Mouse (Mus musculus): ENCODE results near the gene Btg2. TPM values are rescaled to one million over a fixed set of nuclear protein-coding genes. Genes with fewer than 3 reads are reported as not detected.
A peak's percentile ranks its signal among the peaks of the same experiment; 100 is the strongest.

Gene Btg2
- total RNA-seq, 2 experiments from 2014 or later, result 25.6 to 27.8 TPM

DNA sequence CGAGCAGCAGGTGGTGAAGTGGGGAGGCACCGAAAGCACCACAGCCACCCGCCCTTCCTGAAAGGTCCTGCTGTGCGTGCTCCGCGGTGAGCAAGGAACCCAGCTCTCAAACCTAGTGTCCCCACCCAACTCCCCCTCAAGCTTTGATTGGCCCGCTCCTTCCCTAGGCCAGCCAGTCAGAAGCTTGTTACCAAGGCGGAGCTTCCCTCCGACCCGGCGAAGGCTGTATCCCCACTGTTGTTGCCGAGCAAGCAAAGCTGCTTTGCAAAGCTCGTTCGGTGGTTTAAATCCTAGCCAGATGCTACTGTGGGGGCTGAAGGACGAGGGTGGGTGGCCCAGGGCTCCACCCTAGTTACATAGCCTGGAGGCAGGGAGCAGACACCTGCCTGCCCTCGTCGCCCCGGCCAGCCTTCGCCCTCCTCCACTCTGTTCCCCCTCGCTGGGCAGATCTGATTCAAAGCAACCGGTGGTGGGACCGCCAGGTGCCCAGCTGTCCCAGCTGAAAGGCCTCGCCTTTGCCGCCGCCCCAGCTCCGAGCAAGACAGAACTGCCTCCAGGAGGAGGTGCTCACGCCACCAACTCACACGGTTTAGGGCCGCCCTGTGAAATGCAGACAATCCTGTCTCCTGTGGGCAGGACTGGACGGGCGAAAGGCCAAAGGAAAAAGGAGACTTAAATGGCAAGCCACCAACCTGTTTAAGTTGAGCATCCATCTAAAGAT lies 17.9 kb downstream of the Btg2 start:
- DNase-seq (ENCODE audit: low spot score in 2 of 2), result peak; percentile 70 to 78

DNA sequence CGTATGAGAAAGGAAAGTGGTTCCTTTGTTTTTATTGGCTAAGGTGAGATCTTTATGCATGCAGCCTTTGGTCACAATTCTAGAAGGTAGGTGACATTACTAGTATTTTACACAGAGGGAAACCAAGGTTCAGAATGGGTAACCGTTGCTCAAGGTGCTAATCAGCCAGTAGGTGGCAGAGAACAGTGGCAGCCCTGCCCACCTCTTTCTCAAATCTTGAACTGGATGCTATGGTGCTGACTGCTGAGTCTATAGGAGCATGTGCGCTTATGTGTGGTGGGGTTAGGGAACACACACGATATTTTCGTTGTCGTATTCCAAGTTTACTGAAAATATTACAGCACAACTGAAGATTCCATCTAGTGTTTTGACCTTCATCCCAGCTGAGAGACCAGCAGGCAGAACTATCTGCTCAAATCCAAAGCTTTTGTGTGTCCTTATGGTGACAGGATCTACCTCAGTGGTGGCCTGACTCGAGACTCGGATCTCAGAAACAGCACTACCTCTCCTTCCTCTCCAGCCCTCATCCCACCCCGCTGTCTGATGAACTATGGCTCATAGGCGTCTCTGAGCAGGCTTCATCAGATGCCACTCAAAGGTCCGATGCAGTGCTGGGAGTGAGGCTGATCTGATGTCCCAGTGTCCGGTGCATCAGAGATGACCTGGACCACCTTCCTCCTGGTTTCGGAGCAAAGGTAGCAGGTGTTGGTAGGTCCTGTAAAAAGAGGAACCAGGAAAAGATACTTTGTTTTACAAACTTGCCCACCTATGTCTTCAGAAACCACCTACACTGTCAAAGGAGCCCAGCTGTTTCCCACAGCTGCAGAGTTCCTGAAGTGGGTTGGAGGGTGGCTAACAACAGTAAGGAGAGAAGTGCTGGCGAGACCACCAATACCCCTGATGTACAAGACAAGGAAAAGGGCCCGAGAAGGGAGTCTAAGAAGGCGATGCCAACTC lies 18.9 kb downstream of the Btg2 start:
- DNase-seq (ENCODE audit: low spot score in 2 of 2), result no peak

- DNase-seq (ENCODE audit: low spot score in 2 of 2), result no peak
These were observed 20.1 kb downstream of the Btg2 start for GRCm38 (mm10) chr1:134058870-134059269.

DNA sequence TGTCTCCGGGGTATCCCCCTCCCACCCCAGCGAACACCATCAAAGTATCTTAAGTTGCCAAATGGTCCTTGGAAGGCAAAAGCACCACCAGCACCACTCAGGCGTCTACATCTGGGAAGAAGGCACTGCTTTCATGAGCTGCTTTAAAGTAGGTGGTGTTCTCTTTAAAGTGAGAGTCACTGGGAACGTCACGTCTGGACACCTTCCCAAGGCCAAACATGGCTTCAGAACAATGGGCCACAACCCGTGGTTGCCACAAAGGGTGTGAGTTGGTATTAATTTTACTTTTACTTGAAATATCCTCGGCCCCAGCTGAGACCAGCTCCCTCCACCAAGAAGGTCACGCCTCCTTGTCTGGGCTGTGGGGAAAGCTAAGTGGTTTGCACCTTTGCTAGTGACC lies 21.2 kb downstream of the Btg2 start:
- no peak for DNase-seq (ENCODE audit: low spot score in 2 of 2)

DNA sequence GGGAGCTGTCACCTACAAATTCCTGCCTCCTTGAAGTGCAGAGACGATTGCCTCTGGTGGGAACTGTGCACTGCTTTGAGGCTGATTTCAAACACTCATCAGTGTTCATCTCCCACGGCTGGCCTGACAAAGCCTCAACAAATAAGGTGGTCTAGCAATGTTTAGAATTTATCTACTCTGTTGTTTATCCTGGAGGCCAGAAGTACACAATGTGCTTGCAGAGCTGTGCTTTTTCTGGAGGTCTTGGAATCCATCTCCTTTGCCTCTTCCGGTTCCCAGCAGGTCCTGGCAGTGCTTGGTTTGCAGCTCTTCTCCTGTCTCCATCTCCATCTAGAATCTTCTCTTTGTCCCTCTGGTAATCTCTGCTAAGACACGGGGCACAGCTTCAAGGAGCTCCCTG lies 22.6 kb downstream of the Btg2 start:
- no peak for DNase-seq (ENCODE audit: low spot score in 2 of 2)

GRCm38 (mm10) chr1:134055666-134056245 lies 23.2 kb downstream of the Btg2 start:
- no peak for DNase-seq (ENCODE audit: low spot score in 2 of 2)

DNA sequence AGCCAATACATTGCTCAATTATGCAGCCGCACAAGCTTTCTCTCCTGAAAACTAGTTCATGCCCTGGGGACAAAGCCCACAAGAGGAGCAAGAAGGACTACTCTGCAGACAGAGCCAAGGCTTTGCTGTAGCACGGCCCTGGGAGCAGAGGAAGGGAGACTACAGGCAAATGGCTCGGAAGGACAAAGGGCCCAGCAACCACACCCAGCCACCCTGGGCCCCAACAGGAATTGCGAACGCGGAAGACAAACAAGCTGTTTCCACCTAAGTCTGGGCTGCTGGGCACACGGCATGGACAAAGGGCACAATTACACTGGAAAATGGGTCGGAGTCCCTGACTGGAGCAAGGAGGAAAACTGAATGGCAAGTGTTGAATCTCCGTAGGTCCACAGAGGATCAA lies 23.9 kb downstream of the Btg2 start:
- no peak for DNase-seq (ENCODE audit: low spot score in 2 of 2)

DNA sequence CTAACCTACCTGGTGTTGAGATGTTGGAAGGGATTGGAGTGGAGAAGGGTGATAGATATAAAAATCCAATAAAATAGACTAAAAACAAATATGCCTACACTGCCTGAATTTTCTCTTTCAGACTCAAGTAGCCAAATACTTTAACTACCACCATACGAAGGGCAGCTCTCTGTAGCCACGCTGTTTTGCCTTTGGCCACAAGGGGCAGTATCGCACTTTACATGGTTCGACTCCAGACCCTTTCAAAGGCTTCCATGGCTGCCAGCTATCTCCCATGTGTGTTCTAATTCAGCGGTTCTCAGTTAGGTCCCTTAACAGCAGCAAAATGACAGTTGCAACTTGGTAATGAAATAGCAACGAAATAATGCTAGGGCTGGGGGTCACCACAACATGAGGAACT lies 25.7 kb downstream of the Btg2 start:
- peak; percentile 59 to 72 for DNase-seq (ENCODE audit: low spot score in 2 of 2)

DNA sequence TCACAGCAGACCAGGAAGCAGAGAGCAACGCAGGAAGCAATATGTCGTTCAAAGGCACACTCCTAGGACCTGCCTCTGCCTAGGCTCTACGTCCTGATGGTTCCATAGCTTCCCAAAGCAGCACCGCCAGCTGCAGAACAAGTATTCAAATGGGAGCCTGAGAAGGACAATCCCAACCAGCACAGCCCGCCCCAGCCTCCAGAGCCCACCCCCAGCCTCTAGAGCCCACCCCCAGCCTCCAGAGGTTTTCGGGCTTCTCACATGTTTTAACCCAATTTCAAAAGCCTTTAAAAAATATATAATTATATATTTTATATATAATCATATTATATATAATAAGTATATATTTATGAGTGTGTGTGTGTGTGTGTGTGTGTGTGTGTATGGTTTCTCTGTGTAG lies 29.4 kb downstream of the Btg2 start:
- DNase-seq (ENCODE audit: low spot score in 2 of 2), result no peak

- DNase-seq (ENCODE audit: low spot score in 2 of 2), result peak; percentile 34 to 50
These were observed 30.2 kb downstream of the Btg2 start for GRCm38 (mm10) chr1:134048759-134049158.

- no peak for DNase-seq (ENCODE audit: low spot score in 2 of 2)
These were observed 31.5 kb downstream of the Btg2 start for GRCm38 (mm10) chr1:134047431-134047830.

- no peak for DNase-seq (ENCODE audit: low spot score in 2 of 2)
These were observed 32.5 kb downstream of the Btg2 start for GRCm38 (mm10) chr1:134046387-134046786.

DNA sequence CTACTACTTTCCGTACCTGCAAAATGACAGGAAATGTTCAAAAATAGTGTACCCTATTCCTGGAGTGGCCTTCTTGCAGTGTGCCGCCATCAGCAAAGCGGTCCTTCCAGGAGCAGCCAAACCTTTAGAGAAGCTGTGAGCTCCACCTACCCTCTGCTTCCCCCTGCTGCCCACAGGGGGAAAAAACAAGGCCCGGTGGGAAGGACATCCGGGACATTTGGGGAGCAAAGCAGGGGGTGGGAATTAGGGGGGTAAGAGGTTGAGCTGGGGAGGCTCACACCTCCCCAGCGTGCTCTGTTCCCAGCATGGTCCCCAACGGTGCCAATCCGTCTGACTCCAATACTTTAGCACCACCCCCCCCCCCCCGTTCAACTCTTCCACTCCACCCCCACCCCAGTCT lies 32.9 kb downstream of the Btg2 start:
- peak; percentile 55 to 56 for DNase-seq (ENCODE audit: low spot score in 2 of 2)

- no peak for DNase-seq (ENCODE audit: low spot score in 2 of 2)
These were observed 34.1 kb downstream of the Btg2 start for GRCm38 (mm10) chr1:134044805-134045204.

DNA sequence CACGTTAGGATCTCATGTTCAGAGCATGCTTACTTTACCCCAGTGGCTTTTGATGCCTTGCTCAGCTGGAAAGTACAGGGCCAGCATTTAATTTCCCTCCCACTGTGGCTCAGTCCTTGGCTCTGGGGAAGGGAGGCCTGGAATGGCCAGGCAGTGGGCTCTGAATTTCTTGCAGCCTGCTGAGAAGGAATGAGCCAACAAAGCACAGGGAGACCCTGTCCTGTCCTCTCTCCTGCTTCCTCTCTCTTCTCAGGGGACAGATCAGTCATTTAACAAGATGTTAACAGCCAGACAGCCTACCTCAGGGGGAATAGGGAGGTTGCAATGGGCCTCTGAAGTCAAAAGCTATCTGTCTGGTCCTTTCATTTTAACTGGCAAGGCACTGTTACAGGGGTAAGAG lies 36.6 kb downstream of the Btg2 start:
- DNase-seq (ENCODE audit: low spot score in 2 of 2), result no peak

DNA sequence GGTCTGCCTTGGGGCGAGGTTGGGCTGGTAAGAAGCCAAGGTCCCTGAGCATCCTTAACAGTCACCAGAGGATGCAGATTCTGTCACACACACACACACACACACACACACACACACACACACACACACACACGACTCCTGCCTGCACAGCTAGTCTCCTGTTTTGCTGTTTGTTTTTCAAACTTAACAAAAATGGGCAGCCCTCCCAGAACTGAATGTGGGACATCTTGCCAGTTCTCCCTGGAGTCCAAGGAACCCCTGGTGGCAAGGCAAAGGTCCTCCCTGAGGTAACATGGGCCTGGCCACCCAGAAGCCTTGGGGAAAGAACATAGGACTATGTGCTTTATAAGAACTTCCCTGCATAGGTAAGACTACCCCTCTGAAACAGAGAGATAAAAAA lies 37.0 kb downstream of the Btg2 start:
- DNase-seq (ENCODE audit: low spot score in 2 of 2), result no peak

DNA sequence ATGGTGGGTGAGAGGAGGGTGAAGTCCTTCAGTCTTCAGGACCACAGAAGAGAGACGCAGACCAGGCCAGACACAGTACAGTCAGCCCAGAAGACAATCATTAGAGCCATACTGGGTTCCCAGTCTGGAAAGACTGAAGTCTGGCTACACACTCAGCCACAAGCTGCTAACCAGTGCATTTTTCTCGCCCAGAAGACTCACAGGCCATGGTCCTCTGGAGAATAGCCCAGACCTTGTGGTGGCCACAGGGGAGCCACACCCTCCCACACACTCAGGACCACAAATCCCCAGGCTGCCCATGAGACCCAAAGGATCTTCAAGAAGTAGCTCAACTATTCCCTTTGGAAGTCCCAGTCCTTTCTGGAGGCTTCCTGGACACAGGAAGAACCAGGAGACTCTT lies 39.6 kb downstream of the Btg2 start:
- no peak for DNase-seq (ENCODE audit: low spot score in 2 of 2)

GRCm38 (mm10) chr1:134038336-134038735 lies 40.6 kb downstream of the Btg2 start:
- no peak for DNase-seq (ENCODE audit: low spot score in 2 of 2)

- no peak for DNase-seq (ENCODE audit: low spot score in 2 of 2)
These were observed 41.7 kb downstream of the Btg2 start, which contains the start of gene Fmod for GRCm38 (mm10) chr1:134037172-134037571. TSS of gene Fmod (plus strand) at chr1:134037254.

- DNase-seq (ENCODE audit: low spot score in 2 of 2), result no peak
These were observed 42.4 kb downstream of the Btg2 start for GRCm38 (mm10) chr1:134036492-134036891.

GRCm38 (mm10) chr1:134028161-134028846 lies 50.6 kb downstream of the Btg2 start:
- no peak for DNase-seq (ENCODE audit: low spot score in 2 of 2)

Data from adrenal gland, postnatal 4 days (tissue).